Mouse (Mus musculus) heart, postnatal 36 days (tissue): ENCODE measurements around the gene Rimkla. TPM values are rescaled to one million over a fixed set of nuclear protein-coding genes. Genes with fewer than 3 reads are reported as not detected.

Source experiments
- DNase-seq, 2 experiments: peaks; one replicate each; pipeline ENCODE4 v3.0.0; 2021 to 2022
- intact Hi-C: fragments of 180-260 bp; cut with DNase I; formaldehyde crosslinking; loops from one replicate; pipeline ENCODE4 v1.15.1; 2025
- total RNA-seq, 2 experiments: library from RNA; stranded (reverse); gene quantifications; 2 replicates each; pipeline ENCODE4 v1.2.3; 2021

Rimkla gene
- total RNA-seq, 2 experiments from 2014 or later, result 0.33 to 0.56 TPM

GRCm38 (mm10) chr4:119483051-119483450 lies 9.4 kb downstream of the Rimkla start:
- DNase-seq, result peak in 1 of 2 experiments; percentile 9
- intact Hi-C loops, result no loop called here

- intact Hi-C loops, result no loop called here
- no peak for DNase-seq
These were observed 19.3 kb downstream of the Rimkla start for GRCm38 (mm10) chr4:119473150-119473549.

- intact Hi-C loops, result no loop called here
- DNase-seq, result no peak
These were observed 19.9 kb downstream of the Rimkla start for GRCm38 (mm10) chr4:119472545-119472944.

GRCm38 (mm10) chr4:119467720-119468380 lies 24.6 kb downstream of the Rimkla start:
- no peak for DNase-seq
- intact Hi-C loops, result no loop called here

- intact Hi-C loops, result no loop called here
- no peak for DNase-seq
These were observed 26.6 kb downstream of the Rimkla start for GRCm38 (mm10) chr4:119465841-119466240.

GRCm38 (mm10) chr4:119463756-119464419 lies 28.5 kb downstream of the Rimkla start:
- intact Hi-C loops, result loop anchor here (5.0 kb wide), 1 partner anchor 48 kb away; no protein-coding TSS in a partner anchor

GRCm38 (mm10) chr4:119462858-119463755 lies 29.3 kb downstream of the Rimkla start:
- intact Hi-C loops, result loop anchor here (5.0 kb wide), 1 partner anchor 49 kb away; no protein-coding TSS in a partner anchor

More at GRCm38 (mm10) chr4:119463756-119464419, 28.5 kb downstream of the Rimkla start:
- DNase-seq, result no peak

GRCm38 (mm10) chr4:119462457-119462856 lies 30.0 kb downstream of the Rimkla start:
- intact Hi-C loops, result loop anchor here (5.0 kb wide), 1 partner anchor 50 kb away; no protein-coding TSS in a partner anchor
- DNase-seq, result no peak

More at GRCm38 (mm10) chr4:119462858-119463755, 29.3 kb downstream of the Rimkla start:
- peak; percentile 37 to 48 for DNase-seq

GRCm38 (mm10) chr4:119460728-119461141 lies 31.7 kb downstream of the Rimkla start:
- peak; percentile 49 to 59 for DNase-seq
- intact Hi-C loops, result loop anchor here (5.0 kb wide), 1 partner anchor 52 kb away; no protein-coding TSS in a partner anchor

- intact Hi-C loops, result loop anchor here (5.0 kb wide), 1 partner anchor 52 kb away; no protein-coding TSS in a partner anchor
- peak in 1 of 2 experiments; percentile 11 for DNase-seq
These were observed 32.1 kb downstream of the Rimkla start for GRCm38 (mm10) chr4:119460296-119460695.

GRCm38 (mm10) chr4:119453533-119453932 lies 38.9 kb downstream of the Rimkla start:
- no peak for DNase-seq
- intact Hi-C loops, result no loop called here

- intact Hi-C loops, result no loop called here
These were observed 39.3 kb downstream of the Rimkla start for GRCm38 (mm10) chr4:119453128-119453527.

GRCm38 (mm10) chr4:119450436-119450835 lies 42.0 kb downstream of the Rimkla start:
- DNase-seq, result no peak
- intact Hi-C loops, result no loop called here

More at GRCm38 (mm10) chr4:119453128-119453527, 39.3 kb downstream of the Rimkla start:
- DNase-seq, result no peak

GRCm38 (mm10) chr4:119447786-119448185 lies 44.6 kb downstream of the Rimkla start:
- intact Hi-C loops, result no loop called here
- no peak for DNase-seq

GRCm38 (mm10) chr4:119447261-119447660 lies 45.2 kb downstream of the Rimkla start:
- intact Hi-C loops, result no loop called here

GRCm38 (mm10) chr4:119442539-119442938 lies 49.9 kb downstream of the Rimkla start:
- intact Hi-C loops, result no loop called here
- DNase-seq, result no peak

More at GRCm38 (mm10) chr4:119447261-119447660, 45.2 kb downstream of the Rimkla start:
- no peak for DNase-seq

GRCm38 (mm10) chr4:119441836-119442235 lies 50.6 kb downstream of the Rimkla start:
- no peak for DNase-seq
- intact Hi-C loops, result no loop called here

GRCm38 (mm10) chr4:119437936-119438335 lies 54.5 kb downstream of the Rimkla start:
- intact Hi-C loops, result no loop called here

GRCm38 (mm10) chr4:119430678-119431077 lies 61.8 kb downstream of the Rimkla start:
- intact Hi-C loops, result loop anchor here (5.0 kb wide), 1 partner anchor 197 kb away; no protein-coding TSS in a partner anchor
- DNase-seq, result peak; percentile 39 to 51

More at GRCm38 (mm10) chr4:119437936-119438335, 54.5 kb downstream of the Rimkla start:
- DNase-seq, result no peak

GRCm38 (mm10) chr4:119427680-119428079 lies 64.7 kb downstream of the Rimkla start:
- intact Hi-C loops, result loop anchor here (5.0 kb wide), 1 partner anchor 245 kb away; no protein-coding TSS in a partner anchor
- DNase-seq, result no peak
